Mouse (Mus musculus): ENCODE measurements around the gene Gm42372. TPM values are rescaled to one million over a fixed set of nuclear protein-coding genes. Genes with fewer than 3 reads are reported as not detected.
A peak's percentile ranks its signal among the peaks of the same experiment; 100 is the strongest.

The Gm42372 gene
- total RNA-seq, 2 experiments from 2014 or later = 1.6 to 2.0 TPM

DNA sequence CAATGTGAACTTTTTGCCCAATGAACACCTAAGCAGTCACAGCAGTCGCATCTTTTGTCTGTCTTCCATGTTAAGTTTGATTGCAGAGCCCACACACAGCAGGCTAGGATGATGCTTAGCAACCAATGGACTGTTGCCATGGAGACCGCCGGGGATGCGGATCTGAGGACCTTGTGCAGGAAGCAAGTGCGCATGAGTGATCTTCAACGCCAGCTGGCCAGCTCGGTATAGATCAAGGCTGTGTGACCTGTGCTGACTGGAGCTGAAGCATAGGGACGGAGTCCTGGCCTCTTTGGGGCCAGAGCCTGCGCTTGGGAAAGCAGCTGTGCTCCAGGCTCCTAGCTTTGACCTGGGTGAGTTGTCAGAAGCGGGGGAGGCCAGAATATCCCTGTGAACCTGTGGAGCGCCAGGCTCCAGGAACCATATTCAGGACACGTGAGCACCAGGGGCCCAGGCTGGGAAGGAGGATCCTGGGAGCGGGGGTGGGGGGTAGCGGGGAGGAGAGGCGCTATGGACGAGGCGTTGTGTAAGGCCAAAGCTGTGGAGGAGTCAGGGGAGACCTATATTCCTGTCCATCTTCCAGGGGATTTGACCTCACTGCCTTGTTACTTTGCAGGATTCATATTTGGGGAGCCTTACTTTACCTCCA is 23.2 kb upstream of the Gm42372 start, which contains the start of gene Pnmal1:
Gene Pnmal1 (plus strand): TSS at position 141 of the 649 bp plus-strand sequence.
- DNase-seq (ENCODE audit: low spot score in 2 of 2) = peak; percentile 36 to 53

DNA sequence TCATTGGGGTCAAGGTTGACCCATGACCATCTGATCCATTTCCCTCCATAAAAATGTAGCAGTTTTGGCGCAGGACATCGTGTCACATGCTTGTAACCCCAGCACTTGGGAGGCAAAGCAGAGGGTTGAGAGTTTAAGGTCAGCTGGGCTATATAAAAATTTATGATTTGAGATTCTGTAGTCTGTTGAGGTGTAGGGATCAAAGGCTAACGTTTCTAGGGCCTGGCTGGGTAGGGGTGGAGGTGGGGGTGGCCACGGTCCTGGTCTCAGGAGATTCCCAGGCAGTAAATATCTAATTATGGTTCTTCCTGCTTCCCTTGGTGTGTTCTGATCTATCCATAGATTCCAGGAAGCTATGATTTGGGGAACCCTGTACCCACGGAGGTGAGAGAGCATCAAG is 21.2 kb upstream of the Gm42372 start:
- DNase-seq (ENCODE audit: low spot score in 2 of 2) = no peak

DNA sequence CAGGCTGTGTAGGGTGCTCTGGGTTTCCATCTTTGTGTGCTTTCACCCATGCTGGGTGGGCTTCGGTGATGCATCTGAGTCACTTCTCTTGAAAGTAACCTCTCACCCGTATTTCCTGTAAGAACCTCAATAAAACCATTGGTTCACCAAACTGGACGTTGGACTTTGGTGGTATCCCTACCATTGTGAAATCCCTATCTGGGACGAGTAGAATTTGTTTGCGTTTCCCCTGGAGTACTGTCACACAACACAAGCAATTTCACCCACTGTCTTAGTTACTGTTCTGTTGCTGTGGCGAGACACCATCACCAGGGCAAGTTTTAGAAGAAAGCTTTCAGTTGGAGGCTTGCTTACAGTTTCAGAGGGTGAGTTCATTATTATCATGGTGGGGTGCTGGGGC is 14.5 kb upstream of the Gm42372 start:
- DNase-seq (ENCODE audit: low spot score in 2 of 2) = no peak

DNA sequence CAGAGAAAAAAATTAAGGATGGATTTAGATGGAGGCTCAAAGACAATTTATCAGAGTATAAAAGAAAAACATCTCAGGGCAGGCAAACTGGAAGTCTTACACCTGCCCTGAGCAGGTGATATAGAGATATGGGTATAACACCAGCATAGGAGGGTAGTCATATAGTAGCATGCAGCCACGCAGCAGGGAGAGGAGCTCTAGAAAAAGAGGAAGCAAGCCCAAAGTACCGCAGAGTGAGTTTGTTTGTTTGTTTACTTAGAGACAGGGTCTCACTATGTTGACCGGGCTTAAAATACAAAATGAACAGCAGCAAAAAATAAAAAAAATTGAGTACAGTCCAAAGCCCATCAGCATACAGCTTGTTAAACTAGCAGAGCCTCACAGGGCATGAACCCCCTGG is 11.7 kb upstream of the Gm42372 start:
- no peak for DNase-seq (ENCODE audit: low spot score in 2 of 2)

DNA sequence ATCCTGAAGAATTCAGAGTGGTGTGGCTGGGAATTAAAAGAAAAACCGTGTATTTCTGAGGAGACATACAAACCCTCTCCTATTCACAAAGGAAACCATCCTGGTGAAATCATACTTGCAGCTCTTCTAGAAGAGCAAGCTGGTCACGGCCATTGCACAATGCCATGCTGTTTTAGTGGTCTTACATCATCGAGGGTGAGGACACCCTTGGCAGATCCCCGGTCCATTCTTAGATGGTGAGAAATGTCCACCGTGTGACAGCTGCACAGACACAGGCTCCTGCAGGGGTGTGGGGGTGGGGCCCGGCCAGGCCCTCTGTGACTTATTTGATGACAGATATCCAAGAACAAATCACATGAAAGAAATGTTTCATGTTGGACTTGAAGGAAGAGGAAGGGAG is 8.9 kb upstream of the Gm42372 start:
- no peak for DNase-seq (ENCODE audit: low spot score in 2 of 2)

DNA sequence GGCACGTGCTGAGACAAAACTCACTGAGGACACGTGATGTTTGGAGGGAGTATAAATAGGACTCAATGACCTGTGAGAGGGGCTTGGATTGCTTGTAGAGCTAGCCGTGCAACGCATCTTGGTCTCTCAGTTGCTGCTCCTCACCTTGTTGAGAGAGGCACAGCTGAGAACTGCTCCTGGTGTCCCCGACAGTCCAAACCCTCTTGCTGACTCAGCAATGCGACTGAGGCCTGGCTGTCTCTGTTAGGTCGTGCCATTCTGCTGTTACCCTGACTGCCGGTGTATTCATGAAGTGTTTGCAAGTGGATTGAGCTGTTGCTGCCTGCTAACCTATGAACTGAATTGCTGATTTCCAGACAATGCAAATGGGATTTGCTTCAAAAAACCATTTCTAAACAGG is 6.6 kb upstream of the Gm42372 start:
- DNase-seq (ENCODE audit: low spot score in 2 of 2) = no peak

DNA sequence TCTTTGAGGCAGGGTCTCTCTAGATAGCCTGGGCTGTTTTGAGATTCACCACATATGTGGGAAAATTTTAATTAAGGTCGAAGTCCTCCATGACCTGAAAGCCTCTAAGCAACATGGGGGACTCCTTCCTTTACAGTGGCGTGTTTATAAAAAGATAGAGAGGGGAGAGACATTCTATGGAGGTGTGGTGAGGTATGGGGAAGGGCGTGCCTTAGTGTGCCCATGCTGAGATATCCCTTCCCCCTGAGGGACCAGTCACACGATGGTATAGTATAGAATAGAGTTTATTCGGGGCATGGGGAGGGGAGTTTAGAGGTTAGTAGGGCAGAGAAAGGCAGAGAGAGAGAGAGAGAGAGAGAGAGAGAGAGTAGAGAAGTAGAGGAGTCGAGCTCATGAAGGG is 4.7 kb upstream of the Gm42372 start:
- no peak for DNase-seq (ENCODE audit: low spot score in 2 of 2)

DNA sequence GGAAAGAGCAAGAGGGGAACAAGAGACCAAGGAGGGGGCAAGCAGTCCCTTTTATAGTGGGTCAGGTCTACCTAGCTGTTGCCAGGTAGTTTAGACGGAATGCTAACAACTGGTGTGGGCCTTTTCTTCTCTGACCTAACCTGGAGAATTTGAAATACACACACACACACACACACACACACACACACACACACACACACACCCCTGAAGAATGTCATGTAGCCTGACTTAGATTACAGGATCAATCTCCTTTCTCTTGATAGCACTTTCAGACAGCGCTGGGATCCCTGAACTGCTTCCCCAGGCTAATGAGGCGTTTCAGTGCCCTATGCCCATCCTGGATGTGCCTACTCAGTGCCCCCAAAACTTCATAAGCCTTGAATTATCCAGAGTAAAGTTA is 4.3 kb upstream of the Gm42372 start:
- no peak for DNase-seq (ENCODE audit: low spot score in 2 of 2)

DNA sequence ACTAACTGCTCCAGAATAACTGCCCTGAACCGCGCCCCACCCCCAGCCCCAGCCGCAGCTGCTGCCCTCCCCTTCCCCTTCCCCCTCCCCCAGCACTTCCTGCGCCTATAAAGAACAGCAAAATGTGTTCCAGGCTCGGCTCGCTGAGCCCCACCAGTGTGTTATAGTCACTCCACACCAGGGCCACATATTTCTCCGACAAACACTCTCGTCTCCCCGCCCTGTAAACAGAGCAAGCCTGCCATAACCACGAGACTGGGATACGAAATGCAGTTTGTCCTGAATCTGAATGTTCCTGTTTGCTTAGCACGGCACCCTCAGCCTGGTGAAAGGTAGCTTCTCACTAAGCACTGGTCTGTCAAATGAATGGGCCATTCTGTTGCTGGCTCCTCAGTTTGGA is 2.5 kb upstream of the Gm42372 start:
- DNase-seq (ENCODE audit: low spot score in 2 of 2) = no peak

DNA sequence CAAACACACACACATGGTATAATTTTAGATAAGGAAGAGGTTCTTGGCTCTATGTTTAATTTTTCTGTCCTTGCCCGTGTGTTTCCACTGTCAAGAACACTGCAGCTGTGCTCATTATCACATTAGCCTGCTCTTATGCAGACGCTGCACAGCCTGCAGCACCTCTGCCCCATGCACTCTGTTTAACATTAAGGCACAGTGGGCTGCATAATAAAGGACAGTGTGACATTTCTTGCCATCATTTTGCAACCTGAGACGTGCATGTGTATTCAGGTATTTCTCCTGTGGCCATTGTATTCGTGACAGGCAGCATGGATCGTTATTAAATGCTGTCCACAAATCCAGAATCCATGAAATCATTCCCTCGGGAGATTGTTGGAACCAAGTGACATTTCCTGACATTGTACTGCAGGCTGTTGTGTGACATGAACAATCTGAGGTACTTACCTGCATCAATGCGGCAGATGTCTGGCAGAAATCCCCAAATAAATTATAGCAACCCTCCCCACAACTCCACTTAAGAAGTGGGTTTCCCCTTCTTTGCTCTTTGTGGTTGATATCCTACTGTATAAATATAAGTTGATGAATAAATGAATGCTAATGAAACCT is 4.8 kb downstream of the Gm42372 start:
- no peak for DNase-seq (ENCODE audit: low spot score in 2 of 2)

DNA sequence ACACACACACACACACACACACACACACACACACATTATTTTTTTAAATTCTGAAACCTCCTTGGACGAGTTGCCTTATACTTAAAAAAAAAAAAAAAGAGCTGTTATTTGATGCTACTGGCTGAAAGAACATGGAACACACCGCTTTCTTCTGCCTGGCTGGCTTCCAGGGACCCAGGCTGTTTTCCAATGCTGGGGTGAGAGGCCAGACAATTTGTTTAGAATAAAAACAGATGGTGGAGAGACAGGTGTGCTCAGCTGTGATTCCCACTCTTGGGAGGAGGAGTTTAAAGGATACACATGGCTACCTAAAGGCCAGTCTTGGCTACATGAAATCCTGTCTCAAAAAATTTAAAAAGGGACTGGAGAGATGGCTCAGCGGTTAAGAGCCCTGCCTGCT is 5.5 kb downstream of the Gm42372 start:
- no peak for DNase-seq (ENCODE audit: low spot score in 2 of 2)

DNA sequence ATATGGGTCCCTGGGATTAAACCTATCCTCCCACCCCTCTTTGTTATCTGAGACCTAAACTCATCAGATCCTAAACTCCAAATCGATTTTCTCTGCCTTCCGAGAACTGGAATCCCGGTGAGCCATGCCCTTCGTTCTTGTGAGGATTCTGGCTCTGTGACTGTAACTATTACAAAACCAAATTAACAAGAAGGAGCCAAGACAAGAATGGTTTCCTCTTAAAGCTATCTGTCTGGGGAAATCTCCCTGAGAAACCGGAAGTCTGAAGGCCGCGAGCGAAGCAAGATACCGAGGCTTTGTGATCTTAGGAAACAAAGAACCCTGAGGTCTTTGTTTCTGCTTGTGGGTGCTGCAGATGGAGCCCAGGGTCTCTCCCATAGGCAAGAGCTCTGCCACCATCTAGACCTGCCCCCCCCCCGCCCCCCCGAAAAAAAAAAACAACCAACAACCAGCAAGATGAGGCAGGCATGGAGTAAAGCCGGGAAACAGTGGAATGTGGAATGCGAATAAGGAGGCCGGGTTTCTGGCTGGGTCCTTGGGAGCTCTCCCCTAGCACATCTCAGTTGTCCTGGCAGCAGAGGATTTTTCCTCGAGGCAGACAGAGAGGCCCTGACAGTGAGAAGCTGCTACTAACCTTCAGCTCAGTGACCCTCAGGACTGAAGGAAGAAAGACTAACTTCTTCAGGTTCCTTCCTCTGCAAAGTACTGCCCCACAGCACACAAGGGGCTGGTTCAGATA is 7.3 kb downstream of the Gm42372 start:
- DNase-seq (ENCODE audit: low spot score in 2 of 2) = no peak

DNA sequence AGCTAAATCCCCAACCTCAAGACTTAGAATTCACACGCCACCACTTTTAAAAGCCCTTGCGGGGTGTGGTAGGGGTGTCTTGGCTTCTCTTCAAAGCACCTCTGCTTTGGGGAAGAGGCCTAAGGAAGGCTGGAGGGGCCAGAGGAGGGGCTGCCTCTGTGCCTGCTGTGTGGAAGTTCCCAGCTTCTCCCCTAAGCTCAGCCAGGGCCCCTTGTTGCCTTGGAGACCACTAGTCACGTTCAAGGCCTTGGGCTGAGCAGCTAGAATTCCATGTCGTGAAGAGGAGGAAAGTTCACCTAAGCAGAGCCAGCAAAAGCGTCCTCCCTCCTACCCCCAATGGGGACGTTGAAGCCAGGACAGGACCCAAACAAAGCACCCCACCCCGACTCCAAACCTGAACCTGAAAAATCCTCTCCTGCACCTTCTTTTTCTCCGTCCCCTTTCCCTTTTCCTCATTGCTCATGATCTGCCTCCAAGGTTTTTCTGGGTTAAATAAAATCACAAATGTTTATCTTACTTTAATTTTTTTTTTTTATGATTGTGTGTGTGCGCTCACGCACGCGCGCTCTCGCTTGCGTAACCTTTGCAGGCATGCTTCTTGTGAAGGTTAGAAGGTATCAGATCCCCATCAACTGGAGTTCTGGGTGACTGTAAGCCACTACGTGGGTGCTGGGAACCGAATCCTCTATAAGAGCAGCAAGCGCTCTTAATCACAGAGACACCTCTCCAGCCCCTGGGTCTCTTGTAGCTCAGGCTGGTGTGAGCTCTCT is 9.0 kb downstream of the Gm42372 start:
- DNase-seq (ENCODE audit: low spot score in 2 of 2) = peak in 1 of 2 experiments; percentile 31

DNA sequence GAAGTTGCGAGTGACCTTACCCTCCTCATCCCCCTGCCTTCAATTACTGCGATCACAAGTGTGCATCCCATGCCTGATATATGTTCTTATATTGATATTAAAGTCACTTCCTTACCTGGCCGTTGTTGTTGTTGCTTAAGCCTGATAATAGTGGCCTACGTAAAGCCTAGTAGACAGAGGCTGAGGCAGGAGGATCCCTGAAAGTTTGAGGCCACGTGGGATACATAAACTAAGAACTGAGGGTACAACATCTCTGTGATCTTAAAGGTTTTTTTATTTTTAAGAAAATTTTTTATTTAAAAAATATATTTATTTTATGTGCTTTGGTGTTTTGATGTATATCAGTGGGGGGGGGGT is 9.5 kb downstream of the Gm42372 start, which contains the start of gene Ccdc8:
Gene Ccdc8 (plus strand): TSS at position 258 of the 357 bp plus-strand sequence.
- DNase-seq (ENCODE audit: low spot score in 2 of 2) = no peak

DNA sequence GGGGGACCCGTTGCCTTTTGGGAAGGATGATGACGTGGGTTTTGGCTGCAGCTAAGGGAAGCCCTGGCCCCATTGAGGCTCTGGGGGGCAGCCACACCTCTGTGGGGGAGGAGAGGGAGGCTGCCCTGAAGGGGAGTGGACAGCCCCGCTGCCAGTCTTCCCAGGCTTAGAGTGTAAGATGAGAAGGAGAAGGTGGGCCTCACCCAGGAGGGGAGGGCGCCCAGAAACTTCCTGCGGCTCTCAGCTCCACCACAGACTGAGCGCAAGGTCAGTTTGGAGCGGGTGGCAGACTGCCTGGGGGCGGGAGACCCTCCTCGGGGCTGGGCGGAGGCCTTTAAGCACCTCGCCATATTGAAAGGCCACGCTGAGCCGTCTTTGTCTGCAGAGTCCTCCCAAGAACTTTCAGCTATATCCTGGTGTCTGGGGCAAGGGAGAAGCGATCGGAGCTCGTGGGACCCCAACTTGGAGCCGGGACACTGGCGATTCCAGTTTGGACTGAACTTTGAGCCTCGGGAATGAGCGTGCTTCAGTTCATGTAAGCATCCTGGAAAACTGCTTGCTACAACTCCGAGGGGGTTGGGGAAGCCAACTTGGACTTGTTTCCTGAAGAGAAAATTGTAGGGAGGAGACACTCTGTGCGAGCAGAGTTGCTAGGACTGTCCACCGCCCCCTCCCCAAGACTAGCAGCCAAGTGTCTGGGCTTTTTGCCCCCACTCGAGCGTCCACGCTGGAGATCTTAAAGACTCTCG is 10.9 kb downstream of the Gm42372 start:
- peak; percentile 66 to 68 for DNase-seq (ENCODE audit: low spot score in 2 of 2)

DNA sequence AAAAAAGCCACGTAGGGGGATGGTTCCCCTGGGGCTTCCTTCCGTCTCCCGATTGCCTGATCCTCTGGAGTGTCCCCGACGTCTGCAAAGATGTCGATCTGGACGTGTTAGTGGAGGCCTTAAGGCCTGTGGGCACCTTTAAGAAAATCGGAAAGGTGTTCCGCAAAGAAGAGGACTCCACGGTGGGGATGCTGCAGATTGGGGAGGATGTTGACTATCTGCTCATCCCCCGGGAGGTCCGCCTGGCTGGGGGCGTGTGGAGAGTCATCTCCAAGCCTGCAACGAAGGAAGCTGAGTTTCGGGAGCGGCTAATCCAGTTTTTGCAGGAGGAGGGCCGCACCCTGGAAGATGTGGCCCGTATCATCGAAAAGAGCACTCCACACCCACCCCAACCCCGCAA is 11.5 kb downstream of the Gm42372 start:
- no peak for DNase-seq (ENCODE audit: low spot score in 2 of 2)

DNA sequence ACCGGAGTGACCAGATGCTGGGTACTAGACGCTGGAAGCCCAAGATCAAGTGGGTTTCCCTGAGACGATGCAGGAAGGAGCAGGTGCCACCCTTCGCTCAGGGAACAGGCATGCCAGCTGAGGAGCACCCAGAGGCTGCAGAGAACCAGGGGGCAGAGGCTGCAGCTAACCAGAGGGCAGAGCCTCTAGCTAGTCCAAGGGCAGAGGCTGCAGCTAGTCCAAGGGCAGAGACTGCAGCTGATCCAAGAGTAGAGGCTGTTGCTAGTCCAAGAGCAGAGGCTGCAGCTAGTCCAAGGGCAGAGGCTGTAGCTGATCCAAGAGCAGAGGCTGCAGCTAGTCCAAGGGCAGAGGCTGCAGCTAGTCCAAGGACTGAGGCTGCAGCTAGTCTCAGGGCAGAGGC is 12.5 kb downstream of the Gm42372 start:
- no peak for DNase-seq (ENCODE audit: low spot score in 2 of 2)

DNA sequence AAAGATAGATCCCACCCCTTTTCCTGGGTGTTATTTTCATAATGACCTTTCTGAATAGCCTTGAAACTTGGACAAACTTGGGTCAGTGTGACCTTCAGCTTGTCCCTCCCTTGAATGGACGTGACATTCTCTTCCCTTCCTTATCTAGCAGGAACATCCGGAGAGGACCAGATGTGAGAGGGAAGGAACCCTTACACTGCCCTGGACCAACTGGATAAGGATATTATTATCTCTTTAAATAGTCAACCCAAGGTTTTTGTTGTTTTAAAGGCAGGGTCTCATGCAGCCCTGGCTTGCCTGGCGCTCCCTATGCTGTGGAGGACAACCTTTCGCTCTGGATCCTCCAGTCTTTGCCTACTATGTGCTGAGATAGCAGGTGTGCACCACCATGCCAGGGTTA is 16.3 kb downstream of the Gm42372 start:
- no peak for DNase-seq (ENCODE audit: low spot score in 2 of 2)

DNA sequence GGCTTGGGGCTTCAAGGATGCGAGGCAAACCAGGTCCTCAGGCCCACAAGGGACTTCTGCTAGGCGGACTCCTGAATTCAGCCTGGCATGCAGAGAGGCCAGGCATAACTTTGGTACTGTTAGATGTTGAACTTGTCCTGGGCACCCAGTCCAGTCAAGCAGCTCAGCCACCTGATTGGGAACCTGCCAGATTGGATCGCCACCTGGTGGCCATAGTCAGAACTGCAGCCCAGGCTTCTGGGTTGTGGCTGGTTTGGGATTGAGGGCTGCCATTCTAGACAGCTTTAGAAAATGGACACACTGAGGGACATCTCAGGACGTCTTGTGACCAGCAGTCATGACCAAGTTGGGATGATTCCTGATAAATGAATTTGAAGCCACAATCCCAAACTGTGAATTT is 16.8 kb downstream of the Gm42372 start:
- DNase-seq (ENCODE audit: low spot score in 2 of 2) = peak; percentile 93 to 94

DNA sequence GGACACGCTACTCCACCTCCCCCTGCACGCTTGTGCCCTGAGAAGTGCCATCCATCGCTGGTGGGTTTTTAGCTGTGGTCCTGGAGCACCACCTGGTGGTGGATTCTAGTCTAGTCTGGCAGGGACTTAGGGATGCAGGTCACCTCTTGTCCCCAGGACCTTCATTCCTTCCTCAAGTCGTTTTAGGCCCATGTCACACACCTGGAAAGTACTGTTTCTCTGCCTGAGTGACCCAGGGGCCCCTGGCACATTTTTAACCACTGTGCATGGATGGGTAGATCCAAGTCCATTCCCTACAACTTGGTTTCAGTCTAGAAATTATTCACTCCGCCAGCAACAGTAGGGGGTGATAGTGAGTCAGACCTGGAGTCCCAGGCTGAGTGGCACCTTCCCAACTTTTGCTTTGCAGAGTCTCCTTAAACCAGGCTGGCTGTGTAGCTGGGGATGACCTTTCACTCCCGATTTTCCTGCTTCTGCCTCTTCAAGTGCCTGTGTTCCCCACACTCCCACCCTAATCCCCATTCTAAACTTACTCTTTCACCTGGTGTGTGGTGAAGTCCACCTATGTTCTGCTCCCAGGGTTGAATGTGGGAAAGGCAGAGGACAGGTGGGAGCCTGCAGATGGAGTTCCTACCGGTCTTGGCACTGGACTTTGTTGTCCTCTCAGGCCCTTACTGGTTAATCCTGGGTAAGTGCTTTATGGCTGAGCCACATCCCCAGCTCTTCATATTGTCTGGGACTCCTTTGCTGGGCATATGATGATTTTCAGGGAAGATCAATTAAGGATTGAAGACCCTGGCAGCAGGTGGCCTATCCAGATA is 19.7 kb downstream of the Gm42372 start:
- peak; percentile 69 to 72 for DNase-seq (ENCODE audit: low spot score in 2 of 2)
